Mouse (Mus musculus): ENCODE measurements around the gene Lpp. TPM values are rescaled to one million over a fixed set of nuclear protein-coding genes. Genes with fewer than 3 reads are reported as not detected.

Lpp gene
- polyA plus RNA-seq, 1 experiment from 2014 or later: 46.6 TPM

- Histone ChIP-seq H3K9ac (ENCODE audit: low read length) (no peak overlapping the region), H3K4me3 (ENCODE audit: control insufficient read depth in 1 of 2, insufficient read depth in 1 of 2, low read depth in 1 of 2, low read length in 2 of 2) (no peak overlapping the region), H3K4me1 (ENCODE audit: control insufficient read depth in 2 of 2, insufficient read depth in 2 of 2, low read length in 2 of 2) (peaks cover 5 to 9% of the 10 kb centered on the region in 2 experiments), H3K27ac (replicated peaks in 1 of 2; ENCODE audit: control insufficient read depth in 1 of 2, insufficient read depth in 1 of 2, low read depth in 2 of 2, low read length in 2 of 2) (no peak overlapping the region), H3K9me3 (ENCODE audit: control insufficient read depth, low read length) (no peaks in the 10 kb centered on the region), H3K4me2 (ENCODE audit: low read length) (no peak overlapping the region), H3K27me3 (ENCODE audit: control insufficient read depth, insufficient read depth, low read length) (no peaks in the 10 kb centered on the region), H3K36me3 (ENCODE audit: control insufficient read depth, insufficient read depth, low read length) (no peaks in the 10 kb centered on the region)
- WGBS: 61% methylated on average over 7 of the region's 7 CpGs
- no peak for ATAC-seq (ENCODE audit: insufficient number of reproducible peaks, insufficient read depth, low FRiP score, low read depth)
These were observed 29.1 kb upstream of the Lpp start for GRCm38 (mm10) chr16:24364030-24364687.

- WGBS: 87% methylated on average over 4 of the region's 4 CpGs
- peaks cover 5 to 9% of the 10 kb centered on the region in 2 experiments for H3K4me1 ChIP-seq (ENCODE audit: control insufficient read depth in 2 of 2, insufficient read depth in 2 of 2, low read length in 2 of 2)
- ATAC-seq (ENCODE audit: insufficient number of reproducible peaks, insufficient read depth, low FRiP score, low read depth): no peak
- H3K27me3 ChIP-seq (ENCODE audit: control insufficient read depth, insufficient read depth, low read length): no peaks in the 10 kb centered on the region
- H3K4me2 ChIP-seq (ENCODE audit: low read length): no peak overlapping the region
- H3K27ac ChIP-seq (replicated peaks in 1 of 2; ENCODE audit: control insufficient read depth in 1 of 2, insufficient read depth in 1 of 2, low read depth in 2 of 2, low read length in 2 of 2): no peak overlapping the region
- H3K36me3 ChIP-seq (ENCODE audit: control insufficient read depth, insufficient read depth, low read length): no peaks in the 10 kb centered on the region
- H3K9ac ChIP-seq (ENCODE audit: low read length): no peak overlapping the region
- no peaks in the 10 kb centered on the region for H3K9me3 ChIP-seq (ENCODE audit: control insufficient read depth, low read length)
- H3K4me3 ChIP-seq (ENCODE audit: control insufficient read depth in 1 of 2, insufficient read depth in 1 of 2, low read depth in 1 of 2, low read length in 2 of 2): no peak overlapping the region
These were observed 27.4 kb upstream of the Lpp start for GRCm38 (mm10) chr16:24365900-24366299.

DNA sequence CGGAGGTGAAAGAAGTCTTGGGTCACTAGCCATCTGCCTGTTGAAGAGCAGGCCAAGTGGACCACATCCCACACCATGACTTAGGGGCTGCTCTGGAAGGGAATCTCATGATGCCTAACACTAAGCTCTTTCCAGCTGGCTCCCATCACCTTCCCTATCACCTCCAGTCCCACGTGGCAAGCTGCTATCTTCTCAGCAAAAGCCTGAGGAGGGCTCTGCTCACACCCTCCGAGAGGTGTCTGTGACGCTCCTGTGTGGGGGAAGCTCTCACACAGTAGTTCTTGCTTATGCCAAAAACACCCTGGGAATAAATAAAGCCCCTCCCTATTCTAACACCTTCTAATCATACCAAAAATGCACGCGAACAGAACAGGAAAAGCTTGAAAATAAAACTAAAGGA, 26.2 kb upstream of the Lpp start:
- H3K9me3 ChIP-seq (ENCODE audit: control insufficient read depth, low read length): 0 out of 2 replicates have a peak, but pooled peaks cover 3% of the 10 kb centered on the region
- H3K4me1 ChIP-seq (ENCODE audit: control insufficient read depth in 2 of 2, insufficient read depth in 2 of 2, low read length in 2 of 2): peaks cover 5 to 9% of the 10 kb centered on the region in 2 experiments
- H3K36me3 ChIP-seq (ENCODE audit: control insufficient read depth, insufficient read depth, low read length): no peaks in the 10 kb centered on the region
- 29% methylated on average over 6 of the region's 6 CpGs for WGBS
- no peak overlapping the region for H3K9ac ChIP-seq (ENCODE audit: low read length)
- peak overlapping the region; percentile 24; the same call in 1 of the 2 replicates for H3K4me2 ChIP-seq (ENCODE audit: low read length)
- H3K4me3 ChIP-seq (ENCODE audit: control insufficient read depth in 1 of 2, insufficient read depth in 1 of 2, low read depth in 1 of 2, low read length in 2 of 2): no peak overlapping the region
- ATAC-seq (ENCODE audit: insufficient number of reproducible peaks, insufficient read depth, low FRiP score, low read depth): no peak
- no peak overlapping the region for H3K27ac ChIP-seq (replicated peaks in 1 of 2; ENCODE audit: control insufficient read depth in 1 of 2, insufficient read depth in 1 of 2, low read depth in 2 of 2, low read length in 2 of 2)
- H3K27me3 ChIP-seq (ENCODE audit: control insufficient read depth, insufficient read depth, low read length): no peaks in the 10 kb centered on the region

DNA sequence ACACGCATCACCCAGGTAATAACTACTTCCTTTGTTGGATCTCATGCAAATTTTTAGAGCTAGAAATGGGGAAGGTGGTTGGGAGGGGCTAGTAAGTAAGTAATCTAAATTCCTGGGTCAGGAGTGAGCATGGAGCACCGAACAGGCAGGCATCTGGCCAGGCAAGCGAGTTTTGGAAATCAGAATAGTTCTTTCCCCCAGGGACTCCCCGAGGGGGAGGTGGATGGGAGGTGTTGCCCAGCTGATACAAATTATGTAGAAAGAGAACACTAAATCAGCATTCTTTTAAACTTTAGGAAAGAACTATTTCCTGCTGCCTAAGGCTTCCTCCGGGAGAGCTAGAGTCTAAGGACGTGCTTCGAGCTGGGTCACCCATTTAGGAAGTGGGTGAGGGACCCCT, 25.8 kb upstream of the Lpp start:
- 39% methylated on average over 7 of the region's 7 CpGs for WGBS
- no peak overlapping the region for H3K9ac ChIP-seq (ENCODE audit: low read length)
- ATAC-seq (ENCODE audit: insufficient number of reproducible peaks, insufficient read depth, low FRiP score, low read depth): no peak
- H3K4me1 ChIP-seq (ENCODE audit: control insufficient read depth in 2 of 2, insufficient read depth in 2 of 2, low read length in 2 of 2): peaks cover 5 to 9% of the 10 kb centered on the region in 2 experiments
- no peak overlapping the region for H3K27ac ChIP-seq (replicated peaks in 1 of 2; ENCODE audit: control insufficient read depth in 1 of 2, insufficient read depth in 1 of 2, low read depth in 2 of 2, low read length in 2 of 2)
- H3K36me3 ChIP-seq (ENCODE audit: control insufficient read depth, insufficient read depth, low read length): no peaks in the 10 kb centered on the region
- no peak overlapping the region for H3K4me3 ChIP-seq (ENCODE audit: control insufficient read depth in 1 of 2, insufficient read depth in 1 of 2, low read depth in 1 of 2, low read length in 2 of 2)
- no peaks in the 10 kb centered on the region for H3K27me3 ChIP-seq (ENCODE audit: control insufficient read depth, insufficient read depth, low read length)
- H3K9me3 ChIP-seq (ENCODE audit: control insufficient read depth, low read length): 0 out of 2 replicates have a peak, but pooled peaks cover 3% of the 10 kb centered on the region
- peak overlapping the region; percentile 24; the same call in 1 of the 2 replicates for H3K4me2 ChIP-seq (ENCODE audit: low read length)

DNA sequence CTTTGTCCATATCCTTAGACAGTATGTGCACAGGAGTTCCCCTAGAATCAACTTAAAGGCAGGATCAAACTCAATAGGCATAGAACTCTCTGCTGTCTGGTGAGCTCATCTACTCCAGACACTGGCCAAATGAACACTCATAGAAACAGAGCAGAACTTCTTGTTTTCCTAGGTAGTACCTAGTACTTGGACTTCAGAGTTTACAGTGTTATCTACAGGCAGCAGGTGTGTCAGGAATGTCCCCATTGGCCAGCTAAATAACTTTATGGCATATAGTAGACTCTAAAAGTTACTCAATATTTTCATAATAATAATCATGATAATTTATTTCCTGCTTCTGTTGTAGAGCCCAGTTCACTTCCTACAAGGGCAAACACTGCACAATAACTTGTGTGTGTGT, 16.8 kb upstream of the Lpp start:
- H3K4me3 ChIP-seq (ENCODE audit: control insufficient read depth in 1 of 2, insufficient read depth in 1 of 2, low read depth in 1 of 2, low read length in 2 of 2): no peak overlapping the region
- H3K36me3 ChIP-seq (ENCODE audit: control insufficient read depth, insufficient read depth, low read length): no peaks in the 10 kb centered on the region
- H3K9ac ChIP-seq (ENCODE audit: low read length): no peak overlapping the region
- no peak overlapping the region for H3K4me2 ChIP-seq (ENCODE audit: low read length)
- no peaks in the 10 kb centered on the region for H3K4me1 ChIP-seq (ENCODE audit: control insufficient read depth in 2 of 2, insufficient read depth in 2 of 2, low read length in 2 of 2)
- H3K27me3 ChIP-seq (ENCODE audit: control insufficient read depth, insufficient read depth, low read length): no peaks in the 10 kb centered on the region
- 0 out of 2 replicates have a peak, but pooled peaks cover under 1% of the 10 kb centered on the region for H3K9me3 ChIP-seq (ENCODE audit: control insufficient read depth, low read length)
- no peak overlapping the region for H3K27ac ChIP-seq (replicated peaks in 1 of 2; ENCODE audit: control insufficient read depth in 1 of 2, insufficient read depth in 1 of 2, low read depth in 2 of 2, low read length in 2 of 2)
- no peak for ATAC-seq (ENCODE audit: insufficient number of reproducible peaks, insufficient read depth, low FRiP score, low read depth)

DNA sequence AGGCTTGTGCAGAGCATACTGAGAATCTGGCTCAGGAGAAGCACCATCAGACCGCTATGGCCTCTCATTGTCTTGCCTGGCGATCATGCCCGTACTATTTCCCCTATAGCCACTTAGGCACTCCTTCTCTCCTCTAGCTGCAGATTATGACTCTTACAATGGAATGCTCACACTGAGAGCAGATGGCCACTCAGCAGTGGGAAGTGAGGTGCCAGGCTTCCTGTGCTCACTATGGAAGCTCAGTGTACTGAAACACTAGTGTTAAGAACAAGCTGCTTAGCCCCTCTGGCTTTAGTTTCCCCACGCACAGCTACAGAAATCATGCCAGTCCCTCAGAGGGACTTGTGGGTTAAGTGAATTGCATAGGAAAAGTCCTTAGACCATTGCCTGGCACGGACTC, 2.7 kb upstream of the Lpp start:
- peak overlapping the region in 1 of 2 experiments; percentile 41; a peak in 1 of 4 replicates for H3K27ac ChIP-seq (replicated peaks in 1 of 2; ENCODE audit: control insufficient read depth in 1 of 2, insufficient read depth in 1 of 2, low read depth in 2 of 2, low read length in 2 of 2)
- WGBS: 69% methylated on average over 5 of the region's 5 CpGs
- ATAC-seq (ENCODE audit: insufficient number of reproducible peaks, insufficient read depth, low FRiP score, low read depth): no peak

DNA sequence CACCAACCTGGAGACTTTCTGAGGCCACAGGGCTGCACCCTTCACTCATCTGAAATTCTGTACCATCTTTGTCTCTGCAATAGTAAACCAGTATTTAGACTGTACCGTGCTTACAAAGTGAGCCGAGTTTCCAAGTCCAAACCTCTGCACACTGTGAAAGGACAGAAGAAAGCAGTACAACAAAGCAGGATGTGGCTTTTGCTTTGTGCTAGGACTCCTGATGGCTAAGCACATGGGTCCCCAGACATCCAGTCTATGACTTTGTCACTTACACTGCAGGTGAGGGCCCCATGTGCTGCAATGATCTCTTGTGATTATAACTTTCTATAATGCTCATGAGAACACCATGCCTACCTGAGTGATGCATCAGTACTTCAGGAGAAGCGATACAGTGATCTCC, 2.2 kb upstream of the Lpp start:
- H3K4me1 ChIP-seq (ENCODE audit: control insufficient read depth in 2 of 2, insufficient read depth in 2 of 2, low read length in 2 of 2): peaks cover 17 to 20% of the 10 kb centered on the region in 2 experiments
- H3K9ac ChIP-seq (ENCODE audit: low read length): no peak overlapping the region
- WGBS: 90% methylated on average over 3 of the region's 3 CpGs
- no peaks in the 10 kb centered on the region for H3K36me3 ChIP-seq (ENCODE audit: control insufficient read depth, insufficient read depth, low read length)
- H3K4me2 ChIP-seq (ENCODE audit: low read length): no peak overlapping the region
- H3K4me3 ChIP-seq (ENCODE audit: control insufficient read depth in 1 of 2, insufficient read depth in 1 of 2, low read depth in 1 of 2, low read length in 2 of 2): no peak overlapping the region
- H3K9me3 ChIP-seq (ENCODE audit: control insufficient read depth, low read length): no peaks in the 10 kb centered on the region
- H3K27ac ChIP-seq (replicated peaks in 1 of 2; ENCODE audit: control insufficient read depth in 1 of 2, insufficient read depth in 1 of 2, low read depth in 2 of 2, low read length in 2 of 2): no peak overlapping the region
- no peaks in the 10 kb centered on the region for H3K27me3 ChIP-seq (ENCODE audit: control insufficient read depth, insufficient read depth, low read length)
- no peak for ATAC-seq (ENCODE audit: insufficient number of reproducible peaks, insufficient read depth, low FRiP score, low read depth)

More for the DNA sequence above, 2.7 kb upstream of the Lpp start:
- Histone ChIP-seq H3K36me3 (ENCODE audit: control insufficient read depth, insufficient read depth, low read length) (no peaks in the 10 kb centered on the region), H3K4me2 (ENCODE audit: low read length) (no peak overlapping the region), H3K4me3 (ENCODE audit: control insufficient read depth in 1 of 2, insufficient read depth in 1 of 2, low read depth in 1 of 2, low read length in 2 of 2) (no peak overlapping the region), H3K9me3 (ENCODE audit: control insufficient read depth, low read length) (no peaks in the 10 kb centered on the region), H3K27me3 (ENCODE audit: control insufficient read depth, insufficient read depth, low read length) (no peaks in the 10 kb centered on the region), H3K4me1 (ENCODE audit: control insufficient read depth in 2 of 2, insufficient read depth in 2 of 2, low read length in 2 of 2) (peaks cover 17 to 20% of the 10 kb centered on the region in 2 experiments), H3K9ac (ENCODE audit: low read length) (no peak overlapping the region)

DNA sequence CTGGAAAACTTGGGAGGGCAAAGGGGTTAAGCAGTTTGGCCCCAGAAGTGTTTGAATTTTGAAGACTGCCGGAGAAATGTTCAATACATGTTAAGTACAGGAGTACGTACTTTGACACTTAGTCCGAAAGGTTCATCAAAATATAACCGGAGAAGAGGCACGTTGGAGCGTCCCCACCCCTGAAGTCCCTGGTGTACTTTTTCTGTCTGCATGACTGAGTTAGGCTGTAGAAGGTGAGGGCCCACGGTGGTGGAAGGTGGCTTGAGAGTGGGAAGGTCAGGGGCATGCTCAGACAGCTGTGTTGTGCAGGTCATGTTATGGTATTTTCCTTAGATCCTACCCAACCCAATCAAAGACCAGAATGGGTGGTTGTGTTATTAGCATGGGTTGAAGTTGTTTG, 1.4 kb upstream of the Lpp start:
- 90% methylated on average over 7 of the region's 7 CpGs for WGBS
- H3K27me3 ChIP-seq (ENCODE audit: control insufficient read depth, insufficient read depth, low read length): no peaks in the 10 kb centered on the region
- H3K9ac ChIP-seq (ENCODE audit: low read length): peak overlapping the region; percentile 96; the same call in 1 of the 2 replicates
- peak overlapping the region; percentile 71; the same call in 1 of the 2 replicates for H3K4me2 ChIP-seq (ENCODE audit: low read length)
- peak overlapping the region; percentile 94 to 99; a peak in 1 of 4 replicates for H3K27ac ChIP-seq (replicated peaks in 1 of 2; ENCODE audit: control insufficient read depth in 1 of 2, insufficient read depth in 1 of 2, low read depth in 2 of 2, low read length in 2 of 2)
- no peak overlapping the region for H3K4me3 ChIP-seq (ENCODE audit: control insufficient read depth in 1 of 2, insufficient read depth in 1 of 2, low read depth in 1 of 2, low read length in 2 of 2)
- H3K36me3 ChIP-seq (ENCODE audit: control insufficient read depth, insufficient read depth, low read length): peaks cover 3% of the 10 kb centered on the region; the same call in 1 of the 2 replicates
- peaks cover 23 to 28% of the 10 kb centered on the region in 2 experiments for H3K4me1 ChIP-seq (ENCODE audit: control insufficient read depth in 2 of 2, insufficient read depth in 2 of 2, low read length in 2 of 2)
- H3K9me3 ChIP-seq (ENCODE audit: control insufficient read depth, low read length): no peaks in the 10 kb centered on the region
- ATAC-seq (ENCODE audit: insufficient number of reproducible peaks, insufficient read depth, low FRiP score, low read depth): no peak

All from heart, embryonic 14.5 days (tissue).